Mouse (Mus musculus) layer of hippocampus, adult 11-12 months (tissue): Measurements from ENCODE around the gene Ssc5d.

Experiments used
- DNase-seq: peaks from one replicate; pipeline ENCODE4 v3.0.0; 2022; ENCODE audit warnings: low spot score

Gene Ssc5d

DNA sequence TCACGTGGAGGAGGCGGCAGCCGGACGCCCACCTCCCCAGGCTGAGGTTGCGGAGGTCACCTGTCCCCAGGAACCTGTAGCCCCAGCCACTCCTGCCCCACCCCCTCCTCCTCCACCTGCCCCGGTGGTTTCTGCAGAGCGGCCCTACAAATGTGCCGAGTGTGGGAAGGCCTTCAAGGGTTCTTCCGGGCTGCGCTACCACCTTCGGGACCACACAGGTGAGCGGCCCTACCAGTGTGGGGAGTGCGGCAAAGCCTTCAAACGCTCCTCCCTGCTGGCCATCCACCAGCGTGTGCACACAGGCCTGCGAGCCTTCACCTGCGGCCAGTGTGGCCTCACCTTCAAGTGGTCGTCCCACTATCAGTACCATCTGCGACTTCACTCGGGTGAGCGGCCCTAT is 5.6 kb upstream of the Ssc5d start:
- no peak for DNase-seq

DNA sequence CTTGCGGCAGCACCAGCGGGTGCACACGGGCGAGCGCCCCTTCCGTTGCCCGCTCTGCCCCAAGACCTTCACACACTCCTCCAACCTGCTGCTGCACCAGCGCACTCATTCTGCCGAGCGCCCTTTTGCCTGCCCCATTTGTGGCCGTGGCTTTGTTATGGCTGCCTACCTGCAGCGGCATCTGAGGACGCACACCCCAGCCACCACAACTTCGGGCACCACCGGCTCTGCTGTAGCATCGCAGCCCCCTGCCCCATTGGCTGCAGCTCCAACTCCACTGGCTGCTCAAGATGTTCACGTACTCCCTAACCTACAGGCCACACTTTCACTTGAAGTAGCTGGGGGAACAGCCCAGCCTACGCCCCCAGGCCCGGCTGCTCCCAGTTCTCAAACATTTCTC is 5.1 kb upstream of the Ssc5d start:
- DNase-seq: no peak

DNA sequence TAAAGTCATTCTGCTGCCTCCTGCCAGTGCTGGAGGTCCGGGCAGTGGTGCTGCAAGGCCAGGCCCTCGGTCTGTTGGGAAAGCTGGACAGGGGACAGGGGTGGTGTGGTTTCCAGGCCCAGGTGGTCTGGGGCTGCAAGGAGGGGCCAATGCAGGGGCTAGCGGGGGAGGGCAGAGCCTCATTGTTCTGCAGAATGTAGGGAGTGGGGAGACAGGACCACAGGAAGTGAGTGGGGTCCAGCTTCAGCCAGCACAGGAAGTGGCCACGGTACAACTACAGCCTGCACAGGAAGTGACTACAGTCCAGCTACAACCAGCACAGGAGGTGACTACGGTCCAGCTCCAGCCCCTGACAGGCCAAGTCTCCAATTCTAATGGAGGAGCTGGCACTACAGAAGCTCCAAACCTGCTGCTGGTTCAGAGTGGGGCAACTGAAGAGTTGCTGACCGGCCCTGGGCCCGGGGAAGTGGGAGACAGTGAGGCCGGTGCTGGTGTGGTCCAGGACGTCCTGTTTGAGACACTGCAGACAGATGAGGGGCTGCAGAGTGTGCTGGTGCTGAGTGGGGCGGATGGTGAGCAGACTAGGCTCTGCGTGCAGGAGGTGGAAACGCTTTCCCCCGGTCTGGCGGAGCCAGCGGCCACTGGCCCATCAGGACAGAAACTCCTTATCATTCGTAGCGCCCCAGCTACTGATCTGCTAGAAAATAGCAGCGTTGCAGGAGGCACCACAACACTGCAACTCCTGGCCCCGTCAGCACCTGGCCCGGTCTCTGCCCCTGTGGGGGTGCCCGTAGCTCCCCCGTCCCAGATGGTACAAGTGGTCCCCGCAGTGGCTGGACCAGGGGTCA is 4.4 kb upstream of the Ssc5d start:
- no peak for DNase-seq

DNA sequence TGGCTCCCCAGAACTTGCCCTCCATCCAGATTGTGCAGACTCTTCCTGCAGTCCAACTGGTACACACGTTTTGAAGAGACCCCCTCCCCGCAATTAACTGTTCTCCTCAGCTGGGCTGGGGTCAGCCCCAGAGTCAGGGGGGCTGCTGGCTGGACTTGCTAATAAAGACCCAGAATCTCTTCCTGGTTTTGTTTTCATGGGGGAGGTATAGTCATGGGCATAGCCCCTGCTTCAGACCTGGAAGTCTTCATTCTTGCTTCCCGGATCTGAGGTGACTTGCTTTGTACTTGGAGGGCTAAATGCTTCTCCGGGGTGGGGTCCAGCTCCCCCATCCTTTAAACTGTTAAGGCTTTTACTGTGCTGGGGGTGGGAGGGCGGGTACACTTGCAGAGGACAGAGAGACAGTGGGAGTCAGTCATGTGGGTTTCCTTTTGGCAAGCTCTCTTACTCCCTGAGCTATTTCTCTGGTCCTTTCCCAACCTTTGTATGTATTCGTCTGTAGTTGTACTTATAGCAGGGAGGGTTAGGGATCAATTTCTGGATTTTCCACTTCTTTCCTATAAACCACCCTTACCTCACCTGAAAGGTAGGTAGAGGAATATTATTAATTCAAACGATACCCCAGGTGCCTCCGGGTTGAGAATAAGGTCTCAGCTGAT is 3.6 kb upstream of the Ssc5d start, which contains the start of gene Nat14:
Nat14 (plus strand) TSS at position 205 of the 659 bp plus-strand sequence.
- DNase-seq: no peak

DNA sequence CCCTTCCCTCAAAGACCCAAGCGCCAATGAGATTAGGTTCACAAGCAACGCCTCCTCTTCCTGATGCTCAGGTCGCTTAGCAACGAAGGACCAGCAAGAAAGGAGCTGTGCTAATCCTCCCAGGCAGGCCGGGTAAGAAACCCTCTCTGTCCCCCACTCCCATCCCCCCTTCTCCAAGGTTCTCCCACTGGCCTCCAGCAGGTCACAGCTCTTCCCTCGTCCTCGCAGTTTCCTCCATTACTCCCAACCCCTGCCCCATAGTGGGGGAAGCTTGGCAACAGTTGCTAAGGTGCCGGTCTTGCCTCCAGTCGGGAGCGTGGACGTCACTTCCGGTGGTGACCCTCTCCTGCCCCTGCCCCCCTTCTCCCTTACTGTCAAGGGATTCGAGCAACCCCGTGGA is 3.1 kb upstream of the Ssc5d start:
- peak; percentile 89 for DNase-seq

DNA sequence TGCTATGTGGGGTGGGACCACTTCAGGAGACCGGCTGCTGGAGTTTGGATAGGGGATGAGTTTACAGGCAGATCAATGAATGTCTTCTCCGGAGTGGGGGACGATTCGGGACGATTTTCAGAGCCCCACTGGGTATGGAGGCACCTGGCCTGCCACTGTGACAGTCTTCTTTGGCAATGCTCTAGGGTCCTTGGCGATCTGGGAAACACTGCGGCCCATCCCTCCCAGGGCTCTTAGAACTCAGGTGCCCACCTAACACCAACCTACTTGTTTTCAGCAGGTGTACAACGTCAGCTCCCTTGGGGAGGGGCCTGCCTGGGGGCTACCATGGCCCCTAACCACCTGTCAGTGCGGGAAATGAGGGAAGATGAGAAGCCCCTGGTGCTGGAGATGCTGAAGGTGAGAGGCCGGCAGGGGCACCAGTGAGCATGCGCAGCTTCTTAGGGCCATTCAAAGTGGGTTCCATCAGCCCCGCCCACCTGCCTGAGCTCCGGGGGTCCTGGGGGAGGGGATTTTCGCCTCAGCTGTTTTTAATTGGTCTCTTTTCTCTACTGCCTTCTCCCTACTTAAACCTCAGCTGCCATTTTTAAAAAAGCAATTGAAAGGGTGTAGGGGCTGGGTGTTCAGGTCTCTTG is 2.5 kb upstream of the Ssc5d start:
- peak; percentile 84 for DNase-seq

DNA sequence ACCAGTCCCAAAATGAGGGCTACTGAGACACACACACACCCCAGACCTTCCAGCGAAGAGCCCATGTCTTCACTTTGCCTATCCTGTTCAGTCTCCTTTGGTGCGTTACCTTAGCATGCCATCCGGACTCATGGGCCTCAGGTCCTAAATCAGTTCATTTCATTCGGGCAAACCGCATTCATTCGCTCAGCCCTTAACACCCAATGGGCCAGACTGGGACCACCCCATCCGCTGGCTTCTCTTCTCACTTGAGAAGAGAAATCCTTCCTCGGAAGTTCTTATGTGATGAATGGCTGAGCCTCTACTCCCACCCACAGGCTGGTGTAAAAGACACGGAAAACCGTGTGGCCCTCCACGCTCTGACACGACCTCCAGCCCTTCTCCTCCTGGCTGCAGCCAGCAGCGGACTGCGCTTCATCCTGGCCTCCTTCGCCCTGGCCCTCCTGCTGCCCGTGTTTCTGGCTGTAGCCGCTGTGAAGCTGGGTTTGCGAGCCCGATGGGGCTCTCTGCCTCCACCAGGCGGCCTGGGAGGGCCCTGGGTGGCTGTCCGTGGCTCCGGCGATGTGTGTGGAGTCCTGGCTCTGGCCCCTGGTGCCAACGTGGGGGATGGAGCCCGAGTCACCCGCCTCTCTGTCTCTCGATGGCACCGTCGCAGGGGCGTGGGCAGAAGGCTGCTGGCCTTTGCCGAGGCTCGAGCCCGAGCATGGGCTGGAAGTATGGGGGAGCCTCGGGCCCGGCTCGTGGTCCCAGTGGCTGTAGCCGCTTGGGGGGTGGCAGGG is 1.8 kb upstream of the Ssc5d start:
- peak; percentile 68 for DNase-seq

DNA sequence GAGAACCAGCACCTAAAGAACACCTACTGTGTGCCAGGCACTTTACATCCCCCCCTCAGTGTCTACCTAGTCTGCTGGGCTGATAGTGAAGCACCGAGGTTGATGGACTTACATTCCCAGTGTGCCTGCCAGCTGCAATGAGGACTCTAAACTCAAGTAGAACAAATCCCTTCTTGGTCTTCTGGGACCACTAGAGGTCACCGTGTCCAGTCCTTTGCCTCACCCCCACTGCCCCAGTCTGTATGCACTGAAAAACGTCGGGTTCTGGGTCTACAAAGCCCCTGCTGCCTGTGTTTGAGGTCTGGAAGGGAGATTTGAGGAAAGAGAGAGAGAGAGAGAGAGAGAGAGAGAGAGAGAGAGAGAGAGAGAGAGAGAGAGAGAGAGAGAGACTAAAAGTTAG is 1.1 kb upstream of the Ssc5d start:
- no peak for DNase-seq

DNA sequence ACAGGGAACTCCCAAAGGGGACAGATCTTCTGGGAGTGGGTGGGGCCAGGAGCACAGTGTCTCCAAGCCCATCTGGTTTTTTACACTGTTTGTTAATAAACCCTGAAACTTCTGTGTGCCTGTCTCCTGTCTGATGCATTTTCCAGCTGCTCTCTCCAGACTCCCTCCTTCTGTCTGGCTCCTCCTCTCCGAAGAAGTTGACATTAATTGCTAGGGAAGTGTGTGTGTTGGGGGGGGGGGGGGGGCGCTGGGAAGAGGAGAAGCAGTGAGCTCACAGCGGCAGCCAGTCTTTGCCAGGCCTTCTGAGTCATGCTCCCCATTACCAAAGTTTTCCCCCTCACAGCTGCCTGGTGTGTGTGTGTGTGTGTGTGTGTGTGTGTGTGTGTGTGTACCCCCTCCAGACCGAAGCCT is 689 bp upstream of the Ssc5d start:
- no peak for DNase-seq

DNA sequence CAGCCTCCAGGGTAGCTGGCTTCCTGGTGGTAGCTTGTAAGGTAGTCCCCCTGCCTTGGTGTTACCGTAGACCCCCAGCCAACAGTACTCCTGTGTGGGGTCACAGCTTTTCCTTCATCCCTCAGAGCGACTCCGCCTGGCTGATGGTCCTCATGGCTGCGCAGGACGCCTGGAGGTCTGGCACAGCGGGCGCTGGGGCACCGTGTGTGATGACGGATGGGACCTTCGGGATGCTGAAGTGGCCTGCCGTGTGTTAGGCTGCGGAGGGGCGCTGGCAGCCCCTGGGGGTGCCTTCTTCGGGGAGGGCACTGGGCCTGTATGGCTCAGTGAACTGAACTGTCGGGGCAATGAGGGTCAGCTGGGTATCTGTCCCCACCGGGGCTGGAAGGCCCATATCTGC is 1.3 kb downstream of the Ssc5d start:
- no peak for DNase-seq

DNA sequence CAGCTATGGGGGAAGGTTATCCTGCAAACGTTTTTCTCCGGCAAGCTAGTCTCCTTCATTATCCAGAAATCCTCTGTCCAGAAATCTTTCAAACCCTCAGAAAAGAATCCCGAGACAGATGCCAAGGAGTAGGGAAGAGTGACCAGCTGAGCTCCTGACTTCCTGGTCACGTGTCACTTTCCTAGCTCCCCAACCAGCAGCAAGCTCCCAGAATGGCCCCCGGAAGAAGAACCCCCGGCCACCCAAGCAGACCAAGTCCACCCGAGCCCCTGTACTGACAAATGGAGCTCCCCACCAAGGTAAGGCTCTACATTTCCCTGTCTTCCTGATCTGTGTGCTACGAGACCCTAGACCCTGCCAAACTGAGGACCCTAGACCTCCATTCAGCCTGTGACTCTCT is 2.1 kb downstream of the Ssc5d start:
- DNase-seq: no peak

DNA sequence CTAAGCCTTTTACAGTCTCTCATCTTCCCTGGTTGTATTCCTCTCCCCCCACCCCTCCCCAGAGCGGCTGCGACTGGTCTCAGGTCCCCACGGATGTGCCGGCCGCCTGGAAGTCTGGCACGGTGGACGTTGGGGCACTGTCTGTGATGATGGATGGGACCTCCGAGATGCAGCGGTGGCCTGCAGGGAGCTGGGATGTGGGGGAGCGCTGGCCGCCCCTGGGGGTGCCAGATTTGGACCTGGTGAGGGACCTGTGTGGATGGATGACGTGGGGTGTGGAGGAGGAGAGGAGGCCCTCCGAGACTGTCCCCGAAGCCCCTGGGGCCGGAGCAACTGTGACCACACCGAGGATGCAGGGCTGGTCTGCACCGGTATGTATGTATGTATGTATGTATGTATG is 2.7 kb downstream of the Ssc5d start:
- no peak for DNase-seq

DNA sequence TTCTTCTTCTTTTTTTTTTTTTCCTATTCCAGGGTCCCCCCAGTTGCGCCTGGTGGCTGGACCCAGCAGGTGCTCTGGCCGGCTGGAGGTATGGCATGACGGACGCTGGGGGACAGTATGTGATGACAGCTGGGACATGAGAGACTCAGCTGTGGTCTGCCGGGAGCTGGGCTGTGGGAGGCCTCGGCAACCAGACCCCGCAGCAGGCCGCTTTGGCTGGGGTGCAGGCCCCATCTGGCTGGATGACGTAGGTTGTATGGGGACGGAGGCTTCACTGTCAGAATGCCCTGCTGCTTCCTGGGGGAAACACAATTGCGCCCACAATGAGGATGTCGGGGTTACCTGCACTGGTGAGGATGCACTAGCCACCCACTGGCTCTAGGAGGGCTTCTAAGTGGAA is 7.5 kb downstream of the Ssc5d start:
- DNase-seq: no peak

DNA sequence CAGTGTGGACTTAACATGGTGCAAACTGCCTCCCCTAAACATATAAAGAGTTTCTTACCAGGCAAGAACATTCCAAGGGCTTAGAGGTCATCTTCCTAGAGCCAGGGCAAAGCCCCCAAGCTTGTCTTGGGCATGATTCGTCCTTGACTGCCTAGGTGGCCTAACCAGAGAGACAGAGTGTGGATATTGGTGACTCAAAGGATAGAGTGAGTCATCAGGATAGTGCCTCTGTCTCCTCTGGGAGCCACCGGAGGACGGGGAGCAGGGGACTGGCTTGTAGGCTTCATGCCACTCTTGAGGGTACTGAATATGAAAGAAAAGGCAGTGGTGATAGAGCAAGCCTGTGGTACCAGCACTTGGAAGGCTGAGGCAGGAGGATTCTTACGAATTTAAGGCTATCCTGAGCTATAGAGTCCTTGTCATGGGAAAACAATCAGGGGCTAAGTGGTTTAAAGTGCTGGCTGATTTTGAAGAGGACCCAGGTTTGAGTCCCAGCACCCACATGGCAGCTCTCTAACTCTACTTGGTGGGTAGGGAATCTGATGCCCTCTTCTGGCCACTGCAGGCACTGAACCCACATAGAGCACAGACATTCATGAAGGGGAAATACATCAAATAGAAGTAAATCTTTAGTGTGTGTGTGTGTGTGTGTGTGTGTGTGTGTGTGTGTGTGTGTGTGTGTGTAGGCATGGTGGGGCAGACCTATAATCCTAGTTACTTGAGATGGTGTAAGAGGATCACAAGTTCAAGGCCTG is 8.8 kb downstream of the Ssc5d start:
- no peak for DNase-seq

DNA sequence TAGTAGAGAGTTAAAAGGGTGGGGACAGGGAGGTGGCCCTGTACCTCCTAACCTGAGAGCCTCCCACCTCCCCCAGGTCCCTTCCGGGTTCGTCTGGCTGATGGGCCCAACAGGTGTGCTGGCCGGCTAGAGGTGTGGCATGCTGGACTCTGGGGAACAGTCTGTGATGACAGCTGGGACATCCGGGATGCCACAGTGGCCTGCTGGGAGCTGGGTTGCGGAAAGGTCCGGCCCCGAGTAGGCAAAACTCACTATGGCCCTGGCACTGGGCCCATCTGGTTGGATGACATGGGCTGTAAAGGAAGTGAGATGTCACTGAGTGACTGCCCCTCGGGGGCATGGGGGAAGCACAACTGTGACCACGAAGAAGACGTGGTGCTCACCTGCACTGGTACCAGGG is 11.2 kb downstream of the Ssc5d start:
- no peak for DNase-seq

DNA sequence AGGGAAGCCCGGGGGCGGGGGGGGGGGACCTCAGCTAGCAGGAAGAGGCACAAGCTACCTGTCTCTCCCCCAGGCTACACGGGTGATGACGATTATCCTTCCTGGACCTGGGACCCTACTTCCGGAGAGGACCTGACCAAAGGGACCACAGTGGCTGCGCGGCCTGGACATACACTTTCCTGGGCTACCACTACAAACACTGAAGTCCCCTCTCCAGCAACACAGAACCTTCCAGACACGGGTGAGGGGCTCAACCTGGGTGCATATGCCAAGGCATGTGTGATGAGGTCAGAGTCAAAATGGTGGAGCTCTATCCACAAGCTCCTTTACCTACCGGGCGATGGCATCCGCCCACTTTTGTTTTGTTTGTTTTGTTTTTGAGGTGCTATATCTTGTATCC is 11.8 kb downstream of the Ssc5d start:
- DNase-seq: no peak

DNA sequence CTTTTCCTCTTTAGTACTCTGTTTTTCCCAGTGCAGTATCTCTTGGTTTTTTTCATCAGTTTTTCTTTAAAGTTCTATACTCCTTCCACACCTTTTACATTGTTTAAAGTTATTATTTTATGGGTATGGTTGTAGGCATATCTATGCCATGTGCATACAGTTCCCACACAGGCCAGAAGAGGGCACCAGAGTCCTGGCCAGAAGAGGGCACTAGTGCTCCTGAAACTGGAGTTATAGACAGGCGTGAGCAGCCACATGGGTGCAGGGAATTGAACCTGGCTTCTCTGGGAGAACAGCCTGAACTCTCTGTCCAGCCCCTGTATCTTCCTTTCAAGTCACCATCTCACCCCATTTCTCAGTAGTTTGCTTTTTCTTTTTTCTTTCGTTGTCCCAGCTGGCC is 12.9 kb downstream of the Ssc5d start:
- DNase-seq: no peak

DNA sequence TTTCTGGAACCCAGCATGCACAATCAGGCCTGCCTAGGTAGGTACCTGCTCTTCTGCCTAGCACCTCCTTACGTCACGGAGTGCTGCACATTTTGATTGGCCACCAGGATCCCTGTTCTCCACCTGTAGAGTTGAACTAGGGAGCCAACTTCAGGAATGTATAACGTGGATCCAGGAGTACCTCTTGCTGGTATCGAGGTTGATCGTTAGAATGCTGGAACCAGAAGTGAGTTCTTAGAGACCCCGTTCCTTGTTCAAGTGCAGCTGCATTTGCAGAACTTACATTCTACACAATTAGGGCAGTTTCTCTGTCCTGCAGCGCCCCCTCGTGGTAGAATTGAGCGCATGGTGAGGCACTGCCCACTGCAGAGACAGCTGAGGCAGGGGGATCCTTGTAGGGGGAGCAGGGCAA is 14.5 kb downstream of the Ssc5d start:
- DNase-seq: peak; percentile 86

DNA sequence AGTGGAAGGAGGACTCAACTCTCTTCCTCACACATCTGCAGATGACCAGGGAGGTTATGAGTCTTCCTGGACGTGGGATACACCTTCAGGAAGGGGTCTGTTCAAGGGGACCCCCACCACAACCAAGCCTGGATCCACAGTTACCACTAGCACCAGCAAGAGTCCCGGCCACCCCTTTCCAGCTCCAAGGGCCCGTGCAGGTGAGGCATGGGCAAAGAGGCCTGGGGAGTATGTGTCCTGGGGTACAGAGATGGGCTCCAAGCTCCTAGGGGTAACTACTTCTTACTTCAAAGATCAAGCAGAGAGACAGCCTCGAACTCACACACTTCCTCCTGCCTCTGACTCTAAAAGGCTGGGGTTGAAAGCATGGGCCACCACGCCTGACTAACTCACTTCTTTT is 17.1 kb downstream of the Ssc5d start:
- no peak for DNase-seq

DNA sequence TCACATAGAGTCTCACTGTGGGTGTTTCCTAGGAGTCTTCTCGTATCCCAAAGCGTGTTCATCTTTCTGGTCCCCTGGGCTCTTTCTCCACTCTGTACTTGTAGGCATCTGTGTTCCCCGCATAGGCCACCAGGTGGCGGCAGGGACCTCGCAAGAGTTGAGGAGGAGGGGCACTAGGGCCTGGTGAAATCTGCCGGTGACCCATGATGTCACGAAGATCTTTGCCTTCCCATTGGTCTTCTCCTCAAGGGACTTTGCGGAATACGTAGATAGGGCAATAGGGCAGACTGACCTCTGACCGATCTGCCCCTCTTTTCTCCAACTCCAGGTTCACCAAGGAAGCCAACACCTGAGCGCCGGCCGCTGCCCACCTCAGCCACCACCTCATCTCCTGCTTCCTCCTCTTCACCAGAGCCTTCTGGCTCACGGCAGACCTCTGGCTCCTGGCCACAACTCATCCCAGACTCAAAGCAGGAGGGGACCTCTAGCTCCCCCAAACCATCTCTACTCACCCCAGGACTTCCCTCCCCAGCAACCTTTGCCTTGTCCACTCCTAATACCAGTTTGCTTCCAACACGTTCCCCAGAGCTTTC is 17.7 kb downstream of the Ssc5d start:
- peak; percentile 97 for DNase-seq

DNA sequence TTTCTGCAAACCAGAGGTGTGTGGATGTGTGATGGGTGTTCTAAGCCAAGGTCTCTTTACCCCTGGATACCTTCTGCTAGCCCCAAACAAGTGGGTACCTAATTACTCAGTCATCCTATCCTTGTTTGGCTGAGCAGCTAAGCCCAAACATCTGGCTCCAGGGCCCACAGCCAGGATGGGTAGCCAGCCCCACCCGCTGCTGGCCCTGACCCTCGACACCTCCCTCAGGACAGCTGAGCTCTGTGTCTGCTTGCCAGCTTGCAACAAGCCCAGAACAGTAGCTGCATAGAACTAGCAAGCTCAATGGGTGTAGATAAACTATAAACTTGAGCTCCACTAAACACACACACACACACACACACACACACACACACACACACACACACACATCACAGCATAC is 22.3 kb downstream of the Ssc5d start:
- DNase-seq: no peak
